Mouse (Mus musculus) MEL (cell line): ENCODE results near the gene Lcor.

ENCODE experiments used
- BHLHE40 ChIP-seq: IDR thresholded peaks from 2 replicates; pipeline ENCODE4 v1.6.1; 2012; ENCODE audit warnings: low read depth, mild to moderate bottlenecking, inconsistent platforms, low read length, improper control_type of control experiment, borderline replicate concordance
- CTCF ChIP-seq, 3 experiments: IDR thresholded peaks in 2 of 3; conservative IDR thresholded peaks in 1 of 3; 2 replicates each; pipeline ENCODE4 v1.5.1; 2011 to 2012; ENCODE audit warnings: low read length in 3 of 3, low read depth in 2 of 3, mild to moderate bottlenecking in 2 of 3, improper control_type of control experiment in 1 of 3, inconsistent platforms in 1 of 3, mixed read lengths in 1 of 3, moderate library complexity in 1 of 3; ENCODE audit not compliant: control insufficient read depth in 1 of 3, insufficient read depth in 1 of 3, poor library complexity in 1 of 3, severe bottlenecking in 1 of 3
- MXI1 ChIP-seq: IDR thresholded peaks from 2 replicates; pipeline ENCODE4 v1.6.1; 2011; ENCODE audit warnings: mild to moderate bottlenecking, low read depth, low read length, improper control_type of control experiment
- MYC ChIP-seq: IDR thresholded peaks from 2 replicates; pipeline ENCODE4 v1.6.1; 2011; ENCODE audit warnings: low read depth, mild to moderate bottlenecking, low read length, improper control_type of control experiment, moderate library complexity
- POLR2A ChIP-seq, 2 experiments: IDR thresholded peaks; 2 replicates each; pipeline ENCODE4 v1.6.1; 2011 to 2012; ENCODE audit warnings: low read length in 2 of 2, mild to moderate bottlenecking in 2 of 2, control low read depth in 1 of 2, improper control_type of control experiment in 1 of 2, low read depth in 1 of 2, moderate library complexity in 1 of 2; ENCODE audit not compliant: control insufficient read depth in 1 of 2, insufficient read depth in 1 of 2, poor library complexity in 1 of 2
- POLR2AphosphoS2 ChIP-seq: IDR thresholded peaks from 2 replicates; pipeline ENCODE4 v1.6.1; 2011; ENCODE audit warnings: low read length, improper control_type of control experiment
- RAD21 ChIP-seq: IDR thresholded peaks from 2 replicates; pipeline ENCODE4 v1.6.1; 2011; ENCODE audit warnings: mild to moderate bottlenecking, low read depth, low read length, improper control_type of control experiment
- RCOR1 ChIP-seq: IDR thresholded peaks from 2 replicates; pipeline ENCODE4 v1.6.1; 2012; ENCODE audit warnings: low read depth, mild to moderate bottlenecking, inconsistent platforms, low read length, improper control_type of control experiment
- ZKSCAN1 ChIP-seq: IDR thresholded peaks from 2 replicates; pipeline ENCODE4 v1.6.1; 2012; ENCODE audit warnings: low read depth, mild to moderate bottlenecking, inconsistent platforms, low read length, improper control_type of control experiment, moderate library complexity

GRCm38 (mm10) chr19:41445013-41445610, 37.3 kb upstream of the Lcor start:
- TF ChIP-seq RAD21 (no peak), CTCF (IDR thresholded peaks at IDR 0.05 in 2 of 3, conservative IDR thresholded peaks at IDR 0.05 in 1 of 3; ENCODE audit: control insufficient read depth in 1 of 3, insufficient read depth in 1 of 3, low read depth in 2 of 3, low read length in 3 of 3, poor library complexity in 1 of 3, severe bottlenecking in 1 of 3) (no peak), POLR2A (IDR thresholded peaks at IDR 0.05; ENCODE audit: control insufficient read depth in 1 of 2, insufficient read depth in 1 of 2, low read depth in 1 of 2, low read length in 2 of 2, poor library complexity in 1 of 2) (no peak), MXI1 (no peak), POLR2AphosphoS2 (no peak), BHLHE40 (no peak), MYC (no peak), RCOR1 (no peak), ZKSCAN1 (no peak)
